Mouse (Mus musculus) limb, embryonic 10.5 days (tissue): Measurements from ENCODE around the gene Enox2. TPM values are rescaled to one million over a fixed set of nuclear protein-coding genes. Genes with fewer than 3 reads are reported as not detected.

ENCODE experiments used
- DNase-seq: peaks from one replicate; pipeline ENCODE4 v3.0.0-alpha.2; 2017; ENCODE audit warnings: low spot score
- H3K27ac ChIP-seq: fragments of 300-500 bp; sonication (generic); 2 replicates; pipeline ENCODE4 v1.5.1; 2016; ENCODE audit warnings: mild to moderate bottlenecking
- H3K27me3 ChIP-seq: fragments of 300-500 bp; sonication (generic); 2 replicates; pipeline ENCODE4 v1.6.1; 2016; ENCODE audit warnings: low read depth, mild to moderate bottlenecking; ENCODE audit not compliant: poor library complexity, severe bottlenecking
- H3K36me3 ChIP-seq: fragments of 300-500 bp; sonication (generic); 2 replicates; pipeline ENCODE4 v1.6.1; 2016; ENCODE audit warnings: mild to moderate bottlenecking, moderate library complexity
- H3K4me1 ChIP-seq: fragments of 300-500 bp; sonication (generic); 2 replicates; pipeline ENCODE4 v1.6.1; 2016
- H3K4me3 ChIP-seq: fragments of 300-500 bp; sonication (generic); 2 replicates; pipeline ENCODE4 v1.5.1; 2016; ENCODE audit warnings: mild to moderate bottlenecking, moderate library complexity
- H3K9me3 ChIP-seq: fragments of 300-500 bp; sonication (generic); replicated peaks from 2 replicates; pipeline ENCODE4 v1.6.1; 2016; ENCODE audit warnings: mild to moderate bottlenecking
- WGBS: fragments of 180-500 bp; shearing (Covaris S2); methylation state at CpG from one replicate; pipeline ENCODE4 v1.1.7; 2016; 5-methylcytosine and 5-hydroxymethylcytosine counted together
- polyA plus RNA-seq: library from polyadenylated mRNA; unstranded; fragments of >200 nt; fragmentation: Nextera tagmentation; extraction: Ambion mirVana; gene quantifications from 2 replicates; pipeline ENCODE4 v1.2.1, GENCODE M21; 2016

The Enox2 gene
- 5.2 and 5.9 TPM in 2 replicates for polyA plus RNA-seq

- Histone ChIP-seq H3K4me3 (peak within 1 kb of the TSS; percentile 63), H3K4me1 (no peaks in the 10 kb centered on the region), H3K27me3 (no peaks in the 10 kb centered on the region), H3K36me3 (no peaks in the 10 kb centered on the region), H3K27ac (peak within 1 kb of the TSS; percentile 88), H3K9me3 (no peaks in the 10 kb centered on the region)
- DNase-seq, result peak; percentile 60
- WGBS, result 14% methylated on average over 24 of the region's 26 CpGs
These were observed at the start of gene Enox2 for GRCm38 (mm10) chrX:49287700-49288563. Gene Enox2 (minus strand): TSS chrX:49288259.

GRCm38 (mm10) chrX:49309496-49309895 lies 21.4 kb upstream of the Enox2 start:
- Histone ChIP-seq H3K4me3 (no peak overlapping the region), H3K27me3 (no peaks in the 10 kb centered on the region), H3K9me3 (no peaks in the 10 kb centered on the region), H3K36me3 (no peaks in the 10 kb centered on the region), H3K4me1 (no peaks in the 10 kb centered on the region), H3K27ac (no peak overlapping the region)
- DNase-seq, result peak; percentile 39
- 68% methylated on average over 1 of the region's 1 CpGs for WGBS

DNA sequence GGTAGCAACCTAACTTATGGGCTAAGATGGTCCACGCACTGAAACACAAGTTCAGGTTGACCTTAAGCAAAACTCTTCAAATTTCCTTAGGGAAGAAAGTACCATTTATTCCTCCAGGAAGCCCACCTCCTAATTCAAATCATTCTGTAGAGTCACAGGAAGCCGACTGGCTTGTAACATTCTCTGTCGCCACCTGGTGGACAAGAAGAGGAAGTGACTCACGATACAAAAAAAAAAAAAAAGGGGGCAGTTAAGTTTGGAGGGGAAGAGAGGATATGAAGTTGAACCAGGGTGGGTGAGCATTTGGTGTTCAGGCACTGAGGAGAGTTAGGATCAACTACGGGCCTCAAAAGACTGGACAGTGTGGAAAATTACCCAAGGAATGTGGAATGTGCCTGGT lies 18.6 kb upstream of the Enox2 start:
- Histone ChIP-seq H3K9me3 (no peaks in the 10 kb centered on the region), H3K4me1 (no peaks in the 10 kb centered on the region), H3K36me3 (no peaks in the 10 kb centered on the region), H3K27ac (no peak overlapping the region), H3K27me3 (no peaks in the 10 kb centered on the region), H3K4me3 (no peak overlapping the region)
- peak; percentile 36 for DNase-seq
- 10% methylated on average over 5 of the region's 5 CpGs for WGBS

GRCm38 (mm10) chrX:49279918-49280586 lies 8.0 kb downstream of the Enox2 start:
- Histone ChIP-seq H3K9me3 (no peaks in the 10 kb centered on the region), H3K27me3 (no peaks in the 10 kb centered on the region), H3K4me1 (no peaks in the 10 kb centered on the region), H3K36me3 (no peaks in the 10 kb centered on the region), H3K4me3 (no peak overlapping the region), H3K27ac (no peak overlapping the region)
- WGBS, result 88% methylated on average over 2 of the region's 2 CpGs
- DNase-seq, result no peak

- Histone ChIP-seq H3K4me1 (no peaks in the 10 kb centered on the region), H3K36me3 (no peaks in the 10 kb centered on the region), H3K9me3 (no peaks in the 10 kb centered on the region), H3K4me3 (no peak overlapping the region), H3K27me3 (0 out of 2 replicates have a peak, but pooled peaks cover 4% of the 10 kb centered on the region), H3K27ac (no peak overlapping the region)
- DNase-seq, result no peak
- WGBS, result 70% methylated on average over 12 of the region's 12 CpGs
These were observed 14.5 kb downstream of the Enox2 start for GRCm38 (mm10) chrX:49273487-49274042.

- no peak for DNase-seq
- 90% methylated on average over 4 of the region's 4 CpGs for WGBS
- H3K27me3 ChIP-seq, result no peaks in the 10 kb centered on the region
These were observed 37.2 kb downstream of the Enox2 start for GRCm38 (mm10) chrX:49250816-49251215.

GRCm38 (mm10) chrX:49225792-49226426 lies 62.1 kb downstream of the Enox2 start:
- Histone ChIP-seq H3K4me3 (no peak overlapping the region), H3K9me3 (no peaks in the 10 kb centered on the region), H3K4me1 (no peaks in the 10 kb centered on the region), H3K27ac (no peak overlapping the region), H3K36me3 (no peaks in the 10 kb centered on the region), H3K27me3 (no peaks in the 10 kb centered on the region)
- DNase-seq, result no peak
- WGBS, result 58% methylated on average over 1 of the region's 1 CpGs

More at GRCm38 (mm10) chrX:49250816-49251215, 37.2 kb downstream of the Enox2 start:
- Histone ChIP-seq H3K4me3 (no peak overlapping the region), H3K27ac (no peak overlapping the region), H3K36me3 (no peaks in the 10 kb centered on the region), H3K9me3 (no peaks in the 10 kb centered on the region), H3K4me1 (no peaks in the 10 kb centered on the region)

DNA sequence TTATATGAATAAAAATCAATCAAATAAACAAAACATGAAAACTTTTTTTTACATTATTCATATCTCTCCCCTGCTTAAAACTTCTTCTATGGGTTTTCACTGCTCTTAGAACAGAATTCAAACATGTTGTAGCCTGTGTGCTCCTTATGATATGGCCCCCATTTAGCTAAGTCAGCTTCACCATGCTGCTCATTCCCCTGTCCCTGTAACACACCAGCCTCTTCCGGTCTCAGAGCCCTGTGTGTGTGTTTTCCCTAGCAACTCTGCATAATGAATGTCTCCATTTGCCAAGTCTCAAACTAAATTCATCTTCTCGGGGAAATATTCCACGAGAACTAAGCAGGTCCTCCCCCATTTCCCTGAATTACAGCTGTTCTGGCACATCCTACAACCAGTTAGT lies 71.6 kb downstream of the Enox2 start:
- no peak overlapping the region for H3K27ac ChIP-seq
- no peaks in the 10 kb centered on the region for H3K27me3 ChIP-seq
- H3K36me3 ChIP-seq, result no peaks in the 10 kb centered on the region
- WGBS, result 89% methylated on average over 3 of the region's 3 CpGs
- no peak overlapping the region for H3K4me3 ChIP-seq
- no peaks in the 10 kb centered on the region for H3K4me1 ChIP-seq
- DNase-seq, result no peak
- H3K9me3 ChIP-seq, result no peaks in the 10 kb centered on the region

DNA sequence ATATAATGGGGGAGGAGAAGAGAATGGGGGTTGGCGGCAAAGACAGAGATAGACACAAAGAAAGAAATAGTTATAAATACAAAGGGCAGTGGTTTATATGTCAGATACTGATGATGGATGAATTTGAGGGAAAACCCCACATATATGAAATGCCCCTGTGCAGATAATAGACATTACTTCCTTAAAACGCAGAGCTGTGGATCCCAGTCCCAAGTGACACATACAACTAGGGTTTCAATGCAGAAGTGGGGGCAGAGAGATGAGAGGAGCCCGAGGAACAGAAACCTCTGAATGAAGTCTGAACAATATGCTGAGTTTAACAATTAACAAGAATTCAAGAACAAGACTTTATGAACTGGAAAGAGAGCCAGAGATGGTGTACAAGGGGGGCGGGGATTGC lies 91.7 kb downstream of the Enox2 start:
- no peaks in the 10 kb centered on the region for H3K9me3 ChIP-seq
- no peaks in the 10 kb centered on the region for H3K36me3 ChIP-seq
- H3K27me3 ChIP-seq, result no peaks in the 10 kb centered on the region
- DNase-seq, result no peak
- H3K27ac ChIP-seq, result no peak overlapping the region
- H3K4me3 ChIP-seq, result no peak overlapping the region
- H3K4me1 ChIP-seq, result no peaks in the 10 kb centered on the region
- 93% methylated on average over 4 of the region's 4 CpGs for WGBS

DNA sequence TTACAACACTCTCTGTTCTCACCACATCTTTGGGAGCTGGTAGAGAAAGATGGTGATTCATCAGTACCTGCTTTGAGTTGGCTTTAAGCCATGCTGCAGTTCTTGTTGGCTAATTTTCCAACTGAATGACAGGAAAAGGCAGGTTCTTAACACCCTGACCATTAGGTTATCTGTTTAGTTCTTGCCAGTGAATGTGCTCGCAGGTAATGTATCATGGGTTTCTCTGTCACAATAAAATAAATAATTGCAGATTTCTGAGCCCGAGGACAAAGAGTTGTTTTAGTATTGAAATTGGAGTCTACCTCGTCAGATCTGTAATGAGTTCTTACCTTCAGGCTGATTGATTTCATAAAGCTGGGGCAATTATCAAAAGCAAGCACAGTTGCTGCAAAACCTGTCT lies 106.9 kb downstream of the Enox2 start:
- Histone ChIP-seq H3K4me1 (no peaks in the 10 kb centered on the region), H3K9me3 (no peaks in the 10 kb centered on the region), H3K36me3 (no peaks in the 10 kb centered on the region), H3K4me3 (no peak overlapping the region), H3K27ac (no peak overlapping the region), H3K27me3 (no peaks in the 10 kb centered on the region)
- WGBS, result 76% methylated on average over 3 of the region's 3 CpGs
- DNase-seq, result no peak

GRCm38 (mm10) chrX:49178670-49179069 lies 109.4 kb downstream of the Enox2 start:
- no peak for DNase-seq
- H3K4me3 ChIP-seq, result no peak overlapping the region
- WGBS, result 88% methylated on average over 3 of the region's 3 CpGs
- no peaks in the 10 kb centered on the region for H3K4me1 ChIP-seq
- no peaks in the 10 kb centered on the region for H3K27me3 ChIP-seq
- no peak overlapping the region for H3K27ac ChIP-seq
- H3K9me3 ChIP-seq, result no peaks in the 10 kb centered on the region
- H3K36me3 ChIP-seq, result no peaks in the 10 kb centered on the region

GRCm38 (mm10) chrX:49154280-49154679 lies 133.8 kb downstream of the Enox2 start:
- H3K4me3 ChIP-seq, result no peak overlapping the region
- H3K36me3 ChIP-seq, result no peaks in the 10 kb centered on the region
- H3K4me1 ChIP-seq, result no peaks in the 10 kb centered on the region
- H3K27ac ChIP-seq, result no peak overlapping the region
- no peaks in the 10 kb centered on the region for H3K9me3 ChIP-seq
- DNase-seq, result no peak
- WGBS, result 83% methylated on average over 2 of the region's 2 CpGs
- 0 out of 2 replicates have a peak, but pooled peaks cover 5% of the 10 kb centered on the region for H3K27me3 ChIP-seq
